Mouse (Mus musculus): ENCODE results near the gene Ddit4. TPM values are rescaled to one million over a fixed set of nuclear protein-coding genes. Genes with fewer than 3 reads are reported as not detected.

The Ddit4 gene
- total and polyA plus RNA-seq, 2 experiments from 2014 or later, result 56.9 to 76.6 TPM

DNA sequence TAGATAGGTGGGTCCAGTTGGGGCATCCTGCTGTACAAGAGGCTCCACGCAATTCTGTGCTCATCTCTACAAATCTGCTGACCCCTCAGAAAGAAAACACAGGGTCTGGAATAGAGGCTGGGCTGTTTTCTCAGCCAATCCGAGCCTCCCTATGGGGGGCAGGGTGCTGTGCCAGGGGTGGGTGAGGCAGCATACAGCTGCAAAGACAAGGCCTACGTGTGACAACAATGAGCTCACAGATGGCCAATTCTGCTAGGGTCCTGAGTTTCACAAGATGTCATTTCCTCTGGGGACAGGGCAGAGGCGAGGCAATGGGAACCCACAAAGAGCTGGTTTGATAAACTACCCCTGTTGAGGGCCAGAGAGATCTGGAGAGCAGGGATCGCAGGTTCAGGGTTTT lies 6.8 kb upstream of the Ddit4 start:
- Histone ChIP-seq H3K36me3 (ENCODE audit: insufficient read depth, low read length) (no peaks in the 10 kb centered on the region), H3K4me1 (ENCODE audit: insufficient read depth, low read length) (peaks cover 18% of the 10 kb centered on the region), H3K4me3 (ENCODE audit: low read length) (no peak overlapping the region), H3K9ac (replicated peaks; ENCODE audit: low read length) (peak overlapping the region; percentile 28), H3K27me3 (ENCODE audit: insufficient read depth, low read length) (no peaks in the 10 kb centered on the region), H3K9me3 (ENCODE audit: low read length) (no peaks in the 10 kb centered on the region), H3K27ac (peak overlapping the region; percentile 70), H3K4me2 (ENCODE audit: low read depth, low read length) (peak overlapping the region; percentile 43)
- WGBS, result 22% methylated on average over 5 of the region's 5 CpGs
- TF ChIP-seq CTCF (IDR thresholded peaks at IDR 0.05; ENCODE audit: low read depth), result no peak
- 0 out of 2 replicates have a peak, but pooled peaks have one; percentile 27 for ATAC-seq
- no peak for DNase-seq (ENCODE audit: low spot score)

GRCm38 (mm10) chr10:59957171-59958149 lies 5.8 kb upstream of the Ddit4 start:
- Histone ChIP-seq H3K36me3 (ENCODE audit: insufficient read depth, low read length) (no peaks in the 10 kb centered on the region), H3K4me2 (ENCODE audit: low read depth, low read length) (peak overlapping the region; percentile 43), H3K9me3 (ENCODE audit: low read length) (no peaks in the 10 kb centered on the region), H3K4me3 (ENCODE audit: low read length) (no peak overlapping the region; the same call in 1 of the 2 replicates), H3K27ac (peak overlapping the region; percentile 70), H3K4me1 (ENCODE audit: insufficient read depth, low read length) (peaks cover 18% of the 10 kb centered on the region), H3K27me3 (ENCODE audit: insufficient read depth, low read length) (no peaks in the 10 kb centered on the region), H3K9ac (replicated peaks; ENCODE audit: low read length) (peak overlapping the region; percentile 28)
- 14% methylated on average over 25 of the region's 25 CpGs for WGBS
- DNase-seq (ENCODE audit: low spot score) (peak; percentile 58), ATAC-seq (peak; percentile 41; the same call in 1 of the 2 replicates)
- TF ChIP-seq CTCF (IDR thresholded peaks at IDR 0.05; ENCODE audit: low read depth), result no peak

- 39% methylated on average over 5 of the region's 5 CpGs for WGBS
- peak overlapping the region; percentile 70; the same call in 1 of the 2 replicates for H3K27ac ChIP-seq
Observed at GRCm38 (mm10) chr10:59956681-59957080, 5.0 kb upstream of the Ddit4 start.

DNA sequence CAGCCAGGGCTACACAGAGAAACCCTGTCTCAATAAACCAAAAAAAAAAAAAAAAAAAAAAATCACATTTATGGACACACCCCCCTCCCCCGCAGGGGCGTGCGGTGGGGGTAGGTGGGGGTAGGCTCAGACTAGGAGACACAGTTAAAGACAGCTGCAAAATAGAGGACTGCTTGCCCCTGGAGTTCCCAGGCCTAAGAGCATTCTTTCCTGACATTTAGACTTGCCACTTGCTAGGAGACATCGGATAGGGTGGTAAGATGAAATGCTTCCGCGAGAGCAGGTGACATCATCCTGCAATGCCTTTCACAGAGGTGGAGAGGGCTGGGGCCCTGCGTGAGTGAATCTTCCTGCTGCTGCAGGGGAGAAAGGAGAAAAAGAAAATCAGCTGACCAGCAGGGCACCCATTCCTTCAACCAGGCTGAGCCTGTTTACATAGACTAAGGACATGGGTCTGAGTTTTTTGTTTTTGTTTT lies 2.0 kb upstream of the Ddit4 start:
- no peak for DNase-seq (ENCODE audit: low spot score)
- Histone ChIP-seq H3K4me2 (ENCODE audit: low read depth, low read length) (no peak overlapping the region), H3K4me3 (ENCODE audit: low read length) (no peak overlapping the region), H3K27ac (peak overlapping the region; percentile 7; the same call in 1 of the 2 replicates), H3K4me1 (ENCODE audit: insufficient read depth, low read length) (peaks cover 16% of the 10 kb centered on the region), H3K27me3 (ENCODE audit: insufficient read depth, low read length) (no peaks in the 10 kb centered on the region), H3K36me3 (ENCODE audit: insufficient read depth, low read length) (no peaks in the 10 kb centered on the region), H3K9ac (replicated peaks; ENCODE audit: low read length) (no peak overlapping the region), H3K9me3 (ENCODE audit: low read length) (no peaks in the 10 kb centered on the region)
- no peak for ATAC-seq
- WGBS, result 47% methylated on average over 7 of the region's 7 CpGs
- no peak for TF ChIP-seq CTCF (IDR thresholded peaks at IDR 0.05; ENCODE audit: low read depth)

More at GRCm38 (mm10) chr10:59956681-59957080, 5.0 kb upstream of the Ddit4 start:
- H3K36me3 ChIP-seq (ENCODE audit: insufficient read depth, low read length), result no peaks in the 10 kb centered on the region
- no peak for TF ChIP-seq CTCF (IDR thresholded peaks at IDR 0.05; ENCODE audit: low read depth)
- peaks cover 18% of the 10 kb centered on the region for H3K4me1 ChIP-seq (ENCODE audit: insufficient read depth, low read length)
- H3K9me3 ChIP-seq (ENCODE audit: low read length), result no peaks in the 10 kb centered on the region
- no peaks in the 10 kb centered on the region for H3K27me3 ChIP-seq (ENCODE audit: insufficient read depth, low read length)
- H3K4me3 ChIP-seq (ENCODE audit: low read length), result no peak overlapping the region
- DNase-seq (ENCODE audit: low spot score) (no peak), ATAC-seq (no peak)
- no peak overlapping the region for H3K9ac ChIP-seq (replicated peaks; ENCODE audit: low read length)
- H3K4me2 ChIP-seq (ENCODE audit: low read depth, low read length), result no peak overlapping the region

DNA sequence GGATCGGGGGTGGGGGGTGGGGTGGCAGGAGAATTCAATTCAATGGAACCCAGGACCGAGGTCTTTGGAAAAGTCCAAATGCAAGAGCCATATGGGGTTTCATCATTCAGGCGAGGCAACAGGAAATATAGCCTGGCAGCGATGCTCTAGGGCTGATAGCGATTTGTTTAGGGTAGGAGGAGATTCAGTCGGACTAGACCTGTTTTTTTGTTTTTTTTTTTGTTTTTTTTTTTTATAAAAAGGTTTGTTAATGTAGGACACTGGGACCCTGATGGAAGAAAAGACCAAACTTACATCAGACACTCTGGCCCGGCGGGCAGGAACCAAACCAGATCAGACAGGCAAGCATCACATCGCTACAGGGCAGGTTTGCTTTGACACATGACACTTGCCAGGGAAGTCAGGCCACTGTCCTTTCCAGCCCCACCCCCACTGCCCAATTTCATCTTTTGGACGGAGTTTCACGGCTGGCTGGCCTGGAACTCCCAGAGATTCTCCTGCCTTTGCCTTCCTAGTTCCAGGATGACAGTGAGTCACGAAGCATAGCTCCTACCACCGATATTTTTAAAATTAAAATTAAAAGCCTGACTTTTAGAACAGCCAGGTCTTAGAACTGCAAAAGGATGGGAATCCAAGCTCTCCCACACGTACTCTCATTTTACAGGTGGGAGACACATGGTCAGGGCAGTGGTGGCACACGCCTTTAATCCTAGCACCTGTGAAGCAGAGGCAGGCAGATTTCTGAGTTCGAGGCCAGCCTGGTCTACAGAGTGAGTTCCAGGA lies 1.3 kb upstream of the Ddit4 start:
- Histone ChIP-seq H3K9ac (replicated peaks; ENCODE audit: low read length) (peak overlapping the region; percentile 94), H3K4me3 (ENCODE audit: low read length) (peak overlapping the region; percentile 86), H3K4me2 (ENCODE audit: low read depth, low read length) (peak overlapping the region; percentile 95), H3K4me1 (ENCODE audit: insufficient read depth, low read length) (peaks cover 10% of the 10 kb centered on the region; the same call in 1 of the 2 replicates), H3K27me3 (ENCODE audit: insufficient read depth, low read length) (no peaks in the 10 kb centered on the region), H3K36me3 (ENCODE audit: insufficient read depth, low read length) (no peaks in the 10 kb centered on the region), H3K9me3 (ENCODE audit: low read length) (no peaks in the 10 kb centered on the region), H3K27ac (peak overlapping the region; percentile 97)
- DNase-seq (ENCODE audit: low spot score) (peak; percentile 44), ATAC-seq (no peak)
- WGBS, result 22% methylated on average over 16 of the region's 16 CpGs
- no peak for TF ChIP-seq CTCF (IDR thresholded peaks at IDR 0.05; ENCODE audit: low read depth)

DNA sequence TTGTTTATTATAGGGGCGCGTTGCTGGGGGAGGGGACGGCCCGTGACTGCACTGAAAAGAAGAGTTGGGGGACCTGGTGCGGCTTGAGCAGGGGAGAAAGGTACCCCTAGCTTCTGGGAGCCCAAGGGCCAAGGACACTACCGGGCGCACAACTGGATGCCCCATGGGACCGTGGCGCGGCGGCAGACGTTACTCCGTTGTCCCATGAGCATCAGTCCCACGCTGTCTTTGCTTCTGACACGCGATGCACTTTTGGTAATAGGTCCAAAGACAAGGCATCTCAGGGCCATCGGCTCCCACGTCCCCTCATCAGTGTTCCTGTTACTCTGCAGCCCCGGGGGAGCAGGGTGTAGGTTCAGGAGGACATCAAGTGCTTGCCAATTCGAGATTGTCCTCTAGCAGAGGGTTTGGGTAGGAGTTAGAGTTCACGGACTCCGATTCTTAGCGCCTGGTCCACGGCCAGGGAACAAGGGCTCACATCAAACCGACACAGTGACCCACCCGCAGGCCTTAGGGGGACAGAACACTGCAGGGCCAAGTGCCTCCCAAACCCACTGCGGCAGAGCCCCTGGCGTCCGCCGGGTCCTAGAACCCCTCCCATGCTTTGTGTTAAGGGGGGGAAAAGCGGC lies 632 bp upstream of the Ddit4 start:
- WGBS, result under 1% methylated on average over 31 of the region's 31 CpGs
- 0 out of 2 replicates have a peak, but pooled peaks have one; percentile 13 for TF ChIP-seq CTCF (IDR thresholded peaks at IDR 0.05; ENCODE audit: low read depth)
- H3K36me3 ChIP-seq (ENCODE audit: insufficient read depth, low read length), result no peaks in the 10 kb centered on the region
- peak overlapping the region; percentile 97 for H3K27ac ChIP-seq
- no peaks in the 10 kb centered on the region for H3K27me3 ChIP-seq (ENCODE audit: insufficient read depth, low read length)
- H3K9ac ChIP-seq (replicated peaks; ENCODE audit: low read length), result peak overlapping the region; percentile 94
- peak overlapping the region; percentile 86 for H3K4me3 ChIP-seq (ENCODE audit: low read length)
- H3K9me3 ChIP-seq (ENCODE audit: low read length), result no peaks in the 10 kb centered on the region
- peaks cover 3% of the 10 kb centered on the region; the same call in 1 of the 2 replicates for H3K4me1 ChIP-seq (ENCODE audit: insufficient read depth, low read length)
- DNase-seq (ENCODE audit: low spot score), result peak; percentile 84
- peak; percentile 46 for ATAC-seq
- peak overlapping the region; percentile 95 for H3K4me2 ChIP-seq (ENCODE audit: low read depth, low read length)

Measured in hindbrain, postnatal 0 days (tissue).